Mouse (Mus musculus) hindbrain, embryonic 13.5 days (tissue): ENCODE measurements at regions not wholly inside any gene's neighbourhood (a gene's known extent, or its start where the extent isn't known, plus 50 kb on each side); places are given as distances from the start of the nearest gene placed in this dataset.
A peak's percentile ranks its signal among the peaks of the same experiment; 100 is the strongest.

Experiments used
- ATAC-seq: fragments of 200-750 bp; cut with Nextera tagmentation; 2 replicates; pipeline ENCODE4 v1.8.0; 2017; ENCODE audit warnings: moderate TSS enrichment; ENCODE audit not compliant: low FRiP score
- H3K27ac ChIP-seq: fragments of 300-500 bp; sonication (generic); 2 replicates; pipeline ENCODE4 v1.5.1; 2015; ENCODE audit warnings: inconsistent platforms, mild to moderate bottlenecking, moderate library complexity
- H3K27me3 ChIP-seq: fragments of 300-500 bp; sonication (generic); 2 replicates; pipeline ENCODE4 v1.6.1; 2015; ENCODE audit warnings: mild to moderate bottlenecking, inconsistent platforms
- H3K36me3 ChIP-seq: fragments of 300-500 bp; sonication (generic); 2 replicates; pipeline ENCODE4 v1.6.1; 2015; ENCODE audit warnings: mild to moderate bottlenecking, inconsistent platforms
- H3K4me1 ChIP-seq: fragments of 300-500 bp; sonication (generic); replicated peaks from 2 replicates; pipeline ENCODE4 v1.6.1; 2015; ENCODE audit warnings: inconsistent platforms
- H3K4me2 ChIP-seq: fragments of 300-500 bp; sonication (generic); 2 replicates; pipeline ENCODE4 v1.6.1; 2015; ENCODE audit warnings: inconsistent platforms, mild to moderate bottlenecking, moderate library complexity
- H3K4me3 ChIP-seq: fragments of 300-500 bp; sonication (generic); 2 replicates; pipeline ENCODE4 v1.5.1; 2015; ENCODE audit warnings: mild to moderate bottlenecking, inconsistent platforms
- H3K9ac ChIP-seq: fragments of 300-500 bp; sonication (generic); 2 replicates; pipeline ENCODE4 v1.6.1; 2015; ENCODE audit warnings: mild to moderate bottlenecking, inconsistent platforms
- H3K9me3 ChIP-seq: fragments of 300-500 bp; sonication (generic); 2 replicates; pipeline ENCODE4 v1.6.1; 2016; ENCODE audit warnings: inconsistent platforms
- WGBS: fragments of 180-500 bp; shearing (Covaris S2); methylation state at CpG from one replicate; pipeline ENCODE4 v1.1.7; 2015; 5-methylcytosine and 5-hydroxymethylcytosine counted together

DNA sequence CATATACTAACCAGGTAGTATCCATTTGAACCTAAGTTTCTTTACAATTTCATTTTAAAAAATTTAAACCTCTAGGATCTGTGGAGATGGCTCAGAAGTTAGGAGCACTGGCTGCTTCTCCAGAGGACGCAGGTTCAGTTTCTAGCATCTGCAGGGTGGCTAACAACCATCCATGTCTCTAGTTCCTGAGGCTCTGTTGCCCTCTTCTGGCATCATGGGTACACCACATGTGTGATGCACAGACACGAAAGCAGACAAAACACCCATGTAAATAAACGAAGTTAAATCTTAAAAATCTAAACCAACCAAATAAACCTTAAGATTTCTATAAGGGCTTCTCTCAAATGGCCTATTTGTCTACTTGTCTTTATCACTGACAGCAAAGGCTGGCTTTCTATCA is 157.6 kb upstream of the Nr5a2 start:
- Histone ChIP-seq H3K27me3 (no peaks in the 10 kb centered on the region), H3K36me3 (no peaks in the 10 kb centered on the region), H3K9ac (no peak overlapping the region), H3K4me3 (no peak overlapping the region), H3K27ac (no peak overlapping the region), H3K9me3 (no peaks in the 10 kb centered on the region), H3K4me2 (no peak overlapping the region), H3K4me1 (no peaks in the 10 kb centered on the region)
- no peak for ATAC-seq
- 78% methylated on average over 3 of the region's 3 CpGs for WGBS

- 93% methylated on average over 2 of the region's 2 CpGs for WGBS
- ATAC-seq = no peak
- Histone ChIP-seq H3K27ac (no peak overlapping the region), H3K9me3 (no peaks in the 10 kb centered on the region), H3K4me2 (no peak overlapping the region), H3K4me3 (no peak overlapping the region), H3K4me1 (no peaks in the 10 kb centered on the region), H3K36me3 (no peaks in the 10 kb centered on the region), H3K27me3 (no peaks in the 10 kb centered on the region), H3K9ac (no peak overlapping the region)
Observed at GRCm38 (mm10) chr1:137106444-137106843, 146.2 kb upstream of the Nr5a2 start.

DNA sequence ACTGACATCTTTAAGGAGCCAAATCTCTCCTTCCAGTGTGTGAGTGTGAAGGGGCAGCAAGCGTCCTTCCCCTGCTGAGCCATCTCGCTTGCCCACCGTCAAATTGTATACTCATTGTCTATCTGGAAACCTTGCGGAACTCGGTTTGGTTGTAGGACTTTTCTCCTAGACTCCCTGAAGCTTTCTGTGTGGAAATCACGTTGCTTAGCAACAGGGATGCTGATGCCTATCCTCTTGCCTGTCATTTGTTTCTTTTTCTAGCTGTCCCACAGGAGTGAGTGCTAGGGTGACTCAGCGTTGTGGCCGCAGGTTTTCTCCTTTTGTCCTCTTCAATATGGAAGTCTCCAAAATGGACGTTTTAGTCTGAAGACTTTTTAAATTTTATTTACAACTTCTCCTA is 131.5 kb upstream of the Nr5a2 start:
- no peak overlapping the region for H3K9ac ChIP-seq
- WGBS = 5% methylated on average over 9 of the region's 9 CpGs
- no peaks in the 10 kb centered on the region for H3K9me3 ChIP-seq
- H3K27me3 ChIP-seq = no peaks in the 10 kb centered on the region
- H3K4me2 ChIP-seq = no peak overlapping the region; the same call in 1 of the 2 replicates
- H3K4me3 ChIP-seq = no peak overlapping the region
- H3K4me1 ChIP-seq = peaks cover 4% of the 10 kb centered on the region
- H3K27ac ChIP-seq = no peak overlapping the region
- no peak for ATAC-seq
- H3K36me3 ChIP-seq = no peaks in the 10 kb centered on the region

DNA sequence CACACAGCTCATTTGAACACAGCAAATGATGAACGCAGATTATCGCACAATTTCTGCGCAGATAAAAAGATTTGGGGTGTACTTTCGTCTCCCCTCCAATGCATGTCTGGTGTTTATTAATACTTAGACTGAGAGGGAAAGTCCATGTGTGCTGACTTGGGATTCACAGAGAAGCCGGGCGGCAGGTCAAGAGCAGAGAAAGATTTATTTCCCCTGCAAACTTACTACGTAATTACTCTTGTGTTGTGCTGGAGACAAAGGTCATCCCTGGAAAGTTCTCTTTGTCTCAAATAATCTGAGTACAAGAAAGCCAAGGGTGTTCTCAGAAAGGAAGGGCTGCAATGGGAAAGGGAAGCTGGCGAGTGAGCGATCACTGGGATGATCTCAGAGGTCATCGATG is 127.9 kb upstream of the Nr5a2 start:
- H3K4me3 ChIP-seq = no peak overlapping the region
- ATAC-seq = no peak
- no peak overlapping the region for H3K4me2 ChIP-seq
- peaks cover 4% of the 10 kb centered on the region for H3K4me1 ChIP-seq
- H3K9ac ChIP-seq = no peak overlapping the region
- no peaks in the 10 kb centered on the region for H3K27me3 ChIP-seq
- no peaks in the 10 kb centered on the region for H3K36me3 ChIP-seq
- H3K27ac ChIP-seq = no peak overlapping the region
- no peaks in the 10 kb centered on the region for H3K9me3 ChIP-seq
- 73% methylated on average over 10 of the region's 10 CpGs for WGBS

DNA sequence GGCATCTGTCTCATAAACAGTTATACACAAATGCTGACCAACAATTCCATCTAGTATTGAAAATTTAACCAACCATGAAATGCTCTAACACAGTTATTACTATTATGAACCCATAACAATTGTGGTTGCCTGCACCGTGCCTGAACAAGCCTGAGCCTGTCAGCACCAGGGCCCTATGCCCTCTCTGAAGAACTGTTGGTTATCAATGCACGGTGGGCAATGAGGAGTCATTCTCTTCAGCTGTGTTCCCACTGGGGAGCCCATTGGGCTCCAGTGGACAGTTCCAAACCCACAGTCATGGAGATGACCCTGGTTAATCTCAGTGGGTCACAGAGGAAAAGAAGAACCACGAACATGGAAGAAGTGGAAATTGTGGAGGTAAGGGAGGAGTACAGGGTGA is 126.5 kb upstream of the Nr5a2 start:
- no peak overlapping the region for H3K4me3 ChIP-seq
- H3K36me3 ChIP-seq = no peaks in the 10 kb centered on the region
- H3K9me3 ChIP-seq = no peaks in the 10 kb centered on the region
- WGBS = 87% methylated on average over 3 of the region's 3 CpGs
- ATAC-seq = no peak
- H3K4me1 ChIP-seq = peaks cover 3% of the 10 kb centered on the region
- H3K9ac ChIP-seq = no peak overlapping the region
- no peaks in the 10 kb centered on the region for H3K27me3 ChIP-seq
- no peak overlapping the region for H3K27ac ChIP-seq
- no peak overlapping the region for H3K4me2 ChIP-seq

- 51% methylated on average over 1 of the region's 1 CpGs for WGBS
- Histone ChIP-seq H3K4me3 (no peak overlapping the region), H3K9me3 (no peaks in the 10 kb centered on the region), H3K27me3 (no peaks in the 10 kb centered on the region), H3K36me3 (no peaks in the 10 kb centered on the region), H3K9ac (no peak overlapping the region), H3K4me2 (no peak overlapping the region), H3K27ac (no peak overlapping the region), H3K4me1 (no peaks in the 10 kb centered on the region)
- ATAC-seq = no peak
Observed at GRCm38 (mm10) chr1:137083500-137083899, 123.3 kb upstream of the Nr5a2 start.

DNA sequence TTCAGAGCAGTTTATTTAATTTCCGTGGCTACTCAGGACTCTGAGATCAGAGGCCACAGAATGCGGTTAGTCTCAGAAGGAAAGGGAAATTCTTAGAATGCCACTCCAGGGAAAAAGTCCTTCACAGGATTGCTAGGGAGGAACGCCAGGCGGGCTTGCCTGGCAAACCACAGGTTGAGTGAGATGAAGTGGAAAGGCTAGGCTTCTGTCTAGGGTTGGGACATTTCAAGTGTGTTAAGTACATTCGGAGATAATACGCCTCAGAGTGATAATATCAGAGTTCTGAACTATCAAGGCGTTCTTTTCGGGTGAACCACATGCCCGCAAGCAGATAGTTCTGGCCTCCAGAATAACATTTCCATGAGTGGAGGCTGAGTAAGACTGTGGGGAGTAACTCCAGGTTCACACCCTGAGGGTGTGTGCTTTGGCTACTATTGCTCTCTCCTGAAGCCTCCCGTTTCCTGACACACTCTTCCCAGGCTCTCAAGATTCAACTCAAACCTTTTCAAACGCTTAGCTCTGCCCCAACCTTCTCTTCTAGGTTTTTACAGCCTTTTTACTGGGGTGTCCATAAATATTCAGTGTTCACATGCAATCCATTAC is 119.3 kb upstream of the Nr5a2 start:
- no peak overlapping the region for H3K4me3 ChIP-seq
- no peak for ATAC-seq
- H3K9me3 ChIP-seq = no peaks in the 10 kb centered on the region
- no peak overlapping the region for H3K9ac ChIP-seq
- H3K27ac ChIP-seq = no peak overlapping the region
- H3K27me3 ChIP-seq = no peaks in the 10 kb centered on the region
- WGBS = 85% methylated on average over 11 of the region's 11 CpGs
- no peak overlapping the region for H3K4me2 ChIP-seq
- no peaks in the 10 kb centered on the region for H3K4me1 ChIP-seq
- H3K36me3 ChIP-seq = no peaks in the 10 kb centered on the region

GRCm38 (mm10) chr1:137074787-137075186 is 114.5 kb upstream of the Nr5a2 start:
- H3K9ac ChIP-seq = no peak overlapping the region
- no peaks in the 10 kb centered on the region for H3K9me3 ChIP-seq
- H3K4me2 ChIP-seq = peak overlapping the region; percentile 25
- 29% methylated on average over 9 of the region's 9 CpGs for WGBS
- no peak overlapping the region for H3K4me3 ChIP-seq
- peak; percentile 74; the same call in 1 of the 2 replicates for ATAC-seq
- no peaks in the 10 kb centered on the region for H3K36me3 ChIP-seq
- no peaks in the 10 kb centered on the region for H3K27me3 ChIP-seq
- H3K27ac ChIP-seq = no peak overlapping the region
- no peaks in the 10 kb centered on the region for H3K4me1 ChIP-seq

DNA sequence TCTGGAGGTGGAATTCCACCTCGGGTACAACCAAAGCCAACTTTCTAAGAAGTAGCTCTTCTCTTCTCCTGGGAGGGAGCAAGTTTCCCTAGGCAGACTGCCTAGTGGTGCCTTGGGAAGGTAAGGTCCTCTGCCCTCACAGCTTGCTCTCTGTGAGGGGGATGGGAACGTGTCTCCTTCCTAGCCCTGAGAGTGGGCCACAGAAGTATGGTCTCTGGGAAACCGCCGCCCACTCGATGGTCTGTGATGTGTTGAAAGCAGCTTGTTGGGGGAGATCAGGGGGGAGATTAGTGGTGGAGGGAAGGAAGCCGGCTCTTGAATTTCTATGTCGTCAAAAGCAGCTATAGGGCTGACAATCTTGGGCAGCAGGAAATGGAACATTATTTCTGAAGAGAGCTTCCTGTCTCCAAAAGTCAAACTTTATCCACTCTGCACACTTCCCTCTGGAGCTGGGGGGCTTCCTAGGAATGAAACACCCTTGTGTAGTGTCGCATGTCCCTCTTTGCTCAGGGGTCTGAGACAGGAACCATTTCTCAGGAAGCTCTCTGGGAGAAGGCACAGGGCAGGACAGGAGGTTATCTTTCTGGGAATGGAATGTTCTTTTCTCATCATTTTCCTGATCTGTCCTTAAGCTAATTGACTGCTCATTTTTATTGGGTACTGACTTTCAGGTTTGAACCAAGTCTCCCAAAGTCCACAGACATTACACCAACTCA is 113.8 kb upstream of the Nr5a2 start:
- no peak overlapping the region for H3K27ac ChIP-seq
- 74% methylated on average over 8 of the region's 8 CpGs for WGBS
- H3K27me3 ChIP-seq = no peaks in the 10 kb centered on the region
- no peak overlapping the region for H3K4me3 ChIP-seq
- no peak overlapping the region for H3K4me2 ChIP-seq
- H3K36me3 ChIP-seq = no peaks in the 10 kb centered on the region
- H3K4me1 ChIP-seq = no peaks in the 10 kb centered on the region
- ATAC-seq = no peak
- H3K9me3 ChIP-seq = no peaks in the 10 kb centered on the region
- H3K9ac ChIP-seq = no peak overlapping the region

DNA sequence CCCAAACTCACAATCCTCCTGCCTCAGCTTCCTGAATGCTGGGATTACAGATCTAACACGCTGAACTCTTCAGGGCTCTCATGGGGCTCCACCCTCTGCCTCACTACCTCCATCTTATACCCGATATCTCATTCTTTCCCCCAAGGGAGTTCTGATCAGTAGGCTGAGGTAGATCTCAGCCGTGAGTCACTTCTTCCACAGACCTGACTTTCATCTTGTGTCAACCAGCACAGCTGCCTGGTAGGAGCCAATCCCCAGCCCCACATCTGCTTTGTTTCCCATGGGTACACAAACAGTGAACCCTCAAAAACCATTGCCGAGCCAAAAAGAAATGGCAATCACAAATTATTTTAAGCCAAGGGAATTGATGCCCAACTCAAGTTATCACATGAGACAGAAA is 100.7 kb upstream of the Nr5a2 start:
- WGBS = 94% methylated on average over 4 of the region's 4 CpGs
- Histone ChIP-seq H3K4me3 (no peak overlapping the region), H3K27me3 (no peaks in the 10 kb centered on the region), H3K4me1 (no peaks in the 10 kb centered on the region), H3K36me3 (no peaks in the 10 kb centered on the region), H3K27ac (no peak overlapping the region), H3K9me3 (no peaks in the 10 kb centered on the region), H3K4me2 (no peak overlapping the region), H3K9ac (no peak overlapping the region)
- no peak for ATAC-seq

GRCm38 (mm10) chr1:137053134-137053533 is 92.9 kb upstream of the Nr5a2 start:
- Histone ChIP-seq H3K9me3 (no peaks in the 10 kb centered on the region), H3K4me1 (no peaks in the 10 kb centered on the region), H3K27ac (no peak overlapping the region), H3K4me2 (no peak overlapping the region), H3K9ac (no peak overlapping the region), H3K4me3 (no peak overlapping the region), H3K27me3 (no peaks in the 10 kb centered on the region), H3K36me3 (no peaks in the 10 kb centered on the region)
- ATAC-seq = no peak

- Histone ChIP-seq H3K27ac (no peak overlapping the region), H3K9me3 (no peaks in the 10 kb centered on the region), H3K9ac (no peak overlapping the region), H3K27me3 (no peaks in the 10 kb centered on the region), H3K4me2 (no peak overlapping the region), H3K4me3 (no peak overlapping the region), H3K4me1 (no peaks in the 10 kb centered on the region), H3K36me3 (no peaks in the 10 kb centered on the region)
- 79% methylated on average over 13 of the region's 13 CpGs for WGBS
- ATAC-seq = no peak
Observed at GRCm38 (mm10) chr1:137051515-137051914, 91.3 kb upstream of the Nr5a2 start.

GRCm38 (mm10) chr1:137044076-137044475 is 83.8 kb upstream of the Nr5a2 start:
- no peaks in the 10 kb centered on the region for H3K27me3 ChIP-seq
- no peaks in the 10 kb centered on the region for H3K9me3 ChIP-seq
- no peaks in the 10 kb centered on the region for H3K4me1 ChIP-seq
- ATAC-seq = no peak
- no peak overlapping the region for H3K4me3 ChIP-seq
- no peak overlapping the region for H3K9ac ChIP-seq
- H3K27ac ChIP-seq = no peak overlapping the region
- 89% methylated on average over 6 of the region's 6 CpGs for WGBS
- no peaks in the 10 kb centered on the region for H3K36me3 ChIP-seq
- H3K4me2 ChIP-seq = no peak overlapping the region
